Mouse (Mus musculus) skeletal muscle tissue, adult 2 months (tissue): ENCODE measurements at regions not wholly inside any gene's neighbourhood (a gene's known extent, or its start where the extent isn't known, plus 50 kb on each side); places are given as distances from the start of the nearest gene placed in this dataset.
A peak's percentile ranks its signal among the peaks of the same experiment; 100 is the strongest.

ENCODE experiments used
- DNase-seq: peaks from one replicate; pipeline ENCODE4 v3.0.0-alpha.2; 2012; ENCODE audit warnings: low read depth, low spot score

DNA sequence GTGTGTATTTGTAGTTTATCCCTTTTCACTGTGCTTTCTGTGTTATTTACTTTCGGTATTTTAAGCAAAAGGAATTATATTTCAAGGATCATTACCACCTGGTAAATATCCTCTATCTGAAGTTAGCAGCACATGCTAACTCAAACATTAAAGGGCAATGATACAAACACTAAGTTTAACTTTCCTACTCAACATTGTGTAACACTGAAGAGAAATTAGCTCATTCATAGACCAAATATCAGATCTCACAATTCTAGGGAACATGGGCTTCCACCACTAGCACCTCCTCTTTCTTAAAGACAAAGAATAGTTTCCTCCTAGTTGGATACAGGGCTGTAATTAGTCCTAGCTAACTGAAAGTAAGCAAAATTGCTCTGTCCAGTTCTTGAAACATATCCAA is 377.4 kb downstream of the Kcnj2 start:
- DNase-seq, result no peak

DNA sequence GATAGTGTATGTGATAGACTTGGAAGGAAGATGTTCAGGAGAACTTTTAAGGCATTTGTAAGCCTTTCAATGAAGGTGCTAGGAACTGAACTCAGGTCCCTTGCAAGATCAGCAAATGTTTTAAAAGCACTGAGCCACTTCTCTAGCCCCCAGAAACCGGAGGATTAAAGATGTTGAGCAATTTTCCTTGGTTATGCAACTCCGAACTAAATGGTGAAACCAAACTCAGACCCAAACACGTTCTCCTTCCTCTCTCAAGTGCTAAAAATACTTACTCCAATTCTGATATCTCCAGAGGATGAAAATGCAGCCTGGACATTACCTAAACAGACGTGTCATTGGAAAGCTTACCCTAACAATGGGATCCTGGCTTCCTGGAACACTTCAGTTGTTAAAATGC is 378.8 kb downstream of the Kcnj2 start:
- DNase-seq, result no peak

DNA sequence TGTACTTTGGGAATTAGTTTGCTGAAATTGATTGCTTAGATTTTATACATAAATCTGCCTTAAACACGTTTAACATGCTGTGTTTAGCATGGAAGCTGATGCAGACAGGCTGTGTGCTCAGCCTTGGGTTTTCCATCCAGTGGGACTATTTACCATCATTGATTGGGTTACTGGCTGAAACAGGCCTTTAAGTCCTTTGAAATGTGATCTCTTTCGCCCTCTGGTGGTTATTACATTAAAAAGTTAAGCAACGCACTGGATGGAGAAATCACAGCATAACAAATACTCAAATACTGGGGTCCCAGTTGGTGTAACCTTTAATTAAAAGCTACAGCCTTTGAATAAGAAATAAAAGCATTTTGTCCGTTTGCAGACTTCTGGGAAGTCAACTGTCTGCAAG is 379.8 kb downstream of the Kcnj2 start:
- peak; percentile 54 for DNase-seq

DNA sequence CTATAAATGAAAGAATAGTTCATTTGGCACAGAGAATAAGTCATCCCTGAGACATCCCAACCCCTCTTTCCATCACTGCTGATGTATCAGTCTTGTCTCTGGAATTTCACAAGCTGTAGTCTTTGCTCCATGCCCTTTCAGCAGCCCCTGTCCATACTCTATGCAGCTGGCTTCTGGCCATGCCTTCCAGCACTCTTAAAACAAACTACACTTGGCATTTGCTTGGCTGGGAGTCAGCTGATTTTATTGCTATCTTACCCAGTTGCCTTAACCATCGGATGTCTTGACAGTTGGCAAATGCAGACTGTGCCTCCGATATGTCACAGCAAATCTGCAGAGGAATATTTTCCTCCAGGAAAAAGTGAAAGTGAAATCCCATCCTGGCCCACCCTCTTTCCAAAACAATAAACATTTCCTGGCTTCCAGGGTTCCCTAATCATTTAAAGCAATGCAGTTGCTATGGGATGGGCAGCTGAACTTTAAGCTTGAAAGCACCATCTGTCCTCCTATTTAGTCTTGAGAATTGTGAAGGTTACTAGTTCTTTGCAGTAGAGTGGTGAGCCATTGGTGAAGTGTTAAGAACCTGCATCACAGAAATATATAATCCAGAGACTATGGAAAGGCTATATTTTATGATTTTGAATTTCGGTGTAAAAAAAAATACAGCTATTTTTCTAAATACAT is 385.0 kb downstream of the Kcnj2 start:
- DNase-seq, result no peak

DNA sequence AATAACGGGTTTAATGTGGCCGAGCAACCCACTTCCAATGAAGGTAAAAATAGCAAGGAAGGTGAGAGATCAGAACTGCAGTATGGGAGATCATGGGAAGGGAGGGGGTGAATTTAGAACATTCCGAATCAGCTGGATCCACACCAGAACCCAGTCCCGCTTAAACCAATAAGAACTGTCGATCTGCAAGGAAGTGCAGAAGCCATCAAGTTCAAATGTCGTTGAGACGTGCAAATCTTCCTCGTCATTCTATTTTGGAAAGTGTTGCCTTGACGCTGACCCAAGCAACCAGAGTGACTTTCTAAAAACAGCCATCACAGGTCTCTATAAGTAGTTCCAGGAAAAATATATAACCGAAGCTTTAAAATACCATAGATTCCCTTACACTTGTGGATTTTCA is 394.1 kb downstream of the Kcnj2 start:
- DNase-seq, result peak; percentile 75

DNA sequence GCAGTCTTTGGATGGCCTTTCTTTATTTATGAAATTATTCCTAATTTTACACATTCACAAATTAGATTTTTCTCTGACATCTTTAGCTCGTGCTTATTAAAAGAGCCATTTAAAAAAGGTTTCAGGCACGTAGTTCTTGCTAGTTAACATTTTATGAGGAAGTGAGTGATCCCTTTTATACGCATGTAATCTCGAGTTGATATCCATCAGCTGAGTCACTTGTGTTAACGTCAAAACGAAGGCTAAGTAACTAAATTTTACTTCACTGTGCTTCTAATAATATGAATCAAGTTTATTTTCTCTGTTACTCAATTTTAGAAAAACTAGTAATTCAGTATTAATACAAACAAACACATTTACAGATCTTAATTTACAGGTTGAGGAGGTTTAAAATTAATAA is 419.0 kb downstream of the Kcnj2 start:
- DNase-seq, result no peak

DNA sequence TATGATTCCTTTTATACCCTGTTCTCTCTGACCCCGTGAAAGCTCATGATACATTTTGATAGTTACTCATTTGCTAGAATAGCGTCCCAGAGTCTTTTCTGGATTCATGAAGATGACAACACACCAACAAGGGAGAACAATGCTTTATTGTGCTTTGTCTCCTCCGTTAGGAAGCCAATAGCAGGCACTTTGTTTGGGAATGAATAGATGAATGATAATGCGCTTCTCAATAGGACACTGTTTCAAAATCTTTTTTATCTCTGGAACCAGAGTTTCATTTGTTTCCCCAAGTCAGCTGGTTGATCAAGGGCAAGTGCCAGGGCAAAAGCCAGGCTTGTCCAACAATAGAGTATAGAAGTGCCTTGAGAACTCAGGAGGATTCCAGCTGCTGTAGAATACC is 446.5 kb downstream of the Kcnj2 start:
- no peak for DNase-seq

DNA sequence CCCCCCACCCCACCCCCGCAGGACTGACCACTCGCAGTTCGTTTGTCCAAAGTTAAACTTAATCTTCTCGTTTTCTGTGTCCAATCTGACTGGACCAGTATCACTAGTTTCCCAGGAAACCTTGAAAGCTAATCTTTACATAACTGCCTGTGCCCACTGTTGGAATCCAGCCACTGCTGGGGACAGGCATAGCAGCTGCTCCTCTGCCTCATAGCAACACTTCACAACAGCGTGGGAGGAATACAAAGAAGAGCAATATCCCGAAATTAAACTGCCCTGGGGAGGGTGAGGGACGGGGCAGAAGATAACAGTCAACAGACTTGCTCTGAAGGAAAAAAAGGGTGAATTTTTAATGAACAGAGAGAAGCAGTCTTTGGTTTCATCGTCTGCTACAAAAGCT is 456.8 kb downstream of the Kcnj2 start:
- DNase-seq, result no peak

DNA sequence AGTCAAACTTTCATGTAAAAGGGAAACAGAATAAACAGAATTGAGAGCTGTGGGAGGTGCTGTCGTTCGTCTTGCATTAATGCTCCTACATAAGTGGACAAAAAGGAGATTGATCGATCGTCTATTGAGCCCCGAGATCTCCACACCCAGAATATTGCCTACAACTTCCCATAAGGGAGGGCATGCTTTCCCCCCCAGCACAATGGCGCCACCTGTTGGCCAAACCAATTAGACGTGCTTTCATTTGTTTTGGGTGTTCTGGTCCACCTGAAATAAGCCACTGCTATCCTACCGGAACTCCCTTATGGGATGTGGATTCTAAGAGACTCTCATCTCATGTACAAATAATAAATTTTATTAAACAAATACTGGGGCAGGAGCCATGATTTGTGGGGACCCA is 457.5 kb downstream of the Kcnj2 start:
- DNase-seq, result peak; percentile 47

DNA sequence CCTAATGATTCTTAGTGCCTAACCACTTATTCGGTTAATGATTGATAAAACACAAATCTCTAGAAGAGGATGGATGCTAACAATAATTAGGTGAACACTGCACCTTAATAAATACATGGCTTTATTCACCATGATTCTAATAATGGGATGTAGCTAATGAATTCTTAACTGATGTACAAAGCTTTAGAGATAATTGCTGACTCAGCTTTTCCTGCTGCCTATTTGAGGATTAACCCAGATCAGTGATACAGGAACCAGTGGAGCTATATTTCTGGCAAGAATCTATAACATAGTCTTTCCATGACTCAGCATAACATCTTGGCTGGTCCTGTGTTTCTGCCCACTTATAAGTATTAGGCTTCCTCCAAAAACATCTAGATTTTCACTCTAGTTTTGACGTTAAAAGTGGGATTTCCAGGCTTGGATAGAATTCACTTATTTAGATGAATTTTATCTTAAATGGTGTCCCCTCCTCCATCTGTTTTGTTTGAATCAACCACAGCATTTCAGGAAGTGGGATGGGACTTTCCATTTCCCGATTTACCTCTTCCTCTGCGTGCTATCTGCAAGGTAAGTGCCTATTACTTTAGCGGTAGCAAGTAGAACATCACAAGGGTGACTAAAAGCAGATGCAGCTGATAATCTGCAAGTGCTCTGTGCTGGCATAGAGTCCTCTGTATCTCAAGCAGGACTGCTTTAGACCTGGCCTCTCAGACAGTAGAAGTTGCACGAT is 460.2 kb downstream of the Kcnj2 start:
- no peak for DNase-seq

DNA sequence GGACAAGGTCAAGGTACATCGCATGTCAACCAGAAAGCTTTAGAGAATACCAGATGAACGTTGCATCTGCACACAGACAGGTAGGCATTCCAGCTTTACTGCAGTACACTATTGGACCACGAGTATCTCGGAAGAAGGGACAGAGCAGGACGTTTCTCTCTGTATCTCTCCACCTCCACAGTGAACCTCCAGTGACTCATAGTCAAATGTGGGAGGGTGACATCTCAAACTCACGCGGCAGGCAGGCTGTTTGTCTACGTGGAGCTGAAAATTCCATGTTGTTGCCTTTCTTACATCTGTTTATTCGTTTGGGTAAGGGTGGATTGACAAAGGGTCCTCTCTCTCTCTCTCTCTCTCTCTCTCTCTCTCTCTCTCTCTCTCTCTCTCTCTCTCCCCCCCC is 463.6 kb downstream of the Kcnj2 start:
- no peak for DNase-seq

DNA sequence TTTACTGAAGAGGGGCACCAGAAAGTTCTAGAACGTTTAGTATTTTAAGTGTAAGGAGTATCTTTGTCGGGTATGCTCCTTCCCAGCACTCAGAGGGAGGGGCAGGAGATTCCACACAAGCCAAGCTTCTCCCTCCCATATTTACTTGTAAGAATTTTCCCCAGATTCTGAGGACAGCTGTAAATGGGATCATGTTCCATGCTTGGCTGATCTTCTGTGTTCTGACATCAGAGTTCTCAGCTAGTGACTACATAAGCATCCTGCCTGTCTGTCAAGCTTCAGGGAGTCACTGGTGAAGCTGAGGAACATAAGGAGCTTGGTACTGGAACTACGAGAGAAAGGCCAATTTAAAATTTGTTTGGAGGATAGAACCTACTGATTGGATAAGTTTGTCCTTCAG is 464.9 kb downstream of the Kcnj2 start:
- no peak for DNase-seq

DNA sequence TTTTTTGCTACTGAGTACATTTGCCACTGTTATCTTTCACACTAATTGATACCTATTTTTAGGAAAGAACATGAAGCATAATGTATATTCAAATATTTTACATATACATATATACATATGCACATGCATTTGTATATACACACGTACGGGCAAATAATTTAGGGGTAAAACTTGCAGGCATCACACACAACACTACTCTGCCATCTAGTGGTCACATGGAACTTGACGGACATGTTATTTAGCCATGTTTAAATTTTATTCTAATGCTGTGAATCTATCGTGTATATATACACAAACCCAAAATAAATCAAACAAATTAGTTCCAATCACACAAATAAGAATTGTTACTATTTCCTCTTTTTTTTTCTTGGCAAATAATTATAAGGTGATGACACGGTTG is 466.5 kb downstream of the Kcnj2 start:
- no peak for DNase-seq

DNA sequence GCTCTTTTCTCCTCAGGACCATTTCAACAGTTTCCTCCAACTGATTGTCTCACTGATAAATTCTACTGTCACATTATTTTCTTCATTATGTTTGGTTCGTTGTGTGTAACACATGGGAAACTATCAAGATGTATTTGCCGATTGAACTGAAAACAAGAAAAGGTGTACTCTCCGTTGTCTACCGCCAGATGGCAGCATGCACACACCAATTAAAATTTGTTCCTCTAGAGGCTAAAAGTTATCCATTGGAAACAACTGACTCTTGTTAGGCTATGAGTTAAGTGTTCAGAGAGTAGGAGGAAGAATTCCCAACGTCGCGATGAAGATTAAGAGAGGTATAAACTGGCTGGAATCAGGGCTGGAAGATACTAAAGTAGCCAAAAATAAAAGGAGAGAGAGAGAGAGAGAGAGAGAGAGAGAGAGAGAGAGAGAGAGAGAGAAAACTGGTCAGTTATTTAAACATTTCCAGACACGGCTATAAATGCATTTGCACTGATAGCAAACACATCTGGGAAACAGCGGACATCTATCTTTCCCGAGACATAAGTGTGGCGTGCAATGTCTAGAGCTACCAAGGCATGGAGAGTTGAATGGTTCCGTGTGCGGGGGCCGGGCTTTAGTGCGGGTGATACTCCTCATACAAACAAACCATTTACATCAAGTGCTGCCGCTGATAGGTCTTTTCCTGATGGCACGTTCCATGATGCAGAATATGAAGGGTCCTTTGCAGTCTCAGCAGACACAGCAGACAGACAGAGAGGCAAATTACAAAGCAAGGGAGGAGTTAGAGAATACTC is 470.3 kb downstream of the Kcnj2 start:
- peak; percentile 40 for DNase-seq

DNA sequence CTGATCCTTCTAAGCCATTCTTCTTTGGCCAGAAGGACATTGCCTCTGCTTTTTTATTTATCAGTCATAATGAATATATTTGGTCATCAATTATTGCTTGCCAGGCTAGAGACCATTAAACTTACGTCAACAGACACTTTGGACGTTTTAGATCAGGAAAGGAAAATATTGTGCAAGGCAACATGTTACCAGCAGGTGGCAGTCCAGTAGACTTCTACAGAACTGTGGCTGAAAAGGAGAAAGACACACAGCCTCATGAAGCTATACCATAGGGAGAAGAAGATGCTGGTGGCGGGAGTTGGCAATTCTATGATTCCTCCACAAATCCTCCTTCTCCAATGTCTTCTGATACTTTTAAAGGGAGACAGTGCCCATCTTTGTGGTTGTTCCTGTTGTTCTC is 471.7 kb downstream of the Kcnj2 start:
- peak; percentile 10 for DNase-seq

DNA sequence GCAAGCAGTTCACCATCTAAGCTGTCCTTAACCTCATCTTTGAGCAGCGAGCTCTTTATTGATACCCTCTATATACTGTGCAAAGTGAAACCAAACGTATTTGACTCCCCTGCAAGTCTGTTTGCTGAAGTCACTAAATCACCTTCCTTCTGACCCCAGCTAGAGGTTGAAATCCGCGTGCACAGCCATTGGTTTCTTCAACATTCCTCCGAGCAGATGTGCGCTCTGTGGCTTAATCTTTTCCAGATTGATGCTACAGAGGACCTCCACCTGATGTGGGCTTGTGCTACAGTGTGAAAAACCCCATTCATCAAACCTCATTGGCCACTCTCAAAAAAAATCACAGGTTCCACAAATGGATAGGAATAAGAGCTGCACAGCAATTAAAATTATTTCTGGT is 474.0 kb downstream of the Kcnj2 start:
- no peak for DNase-seq

DNA sequence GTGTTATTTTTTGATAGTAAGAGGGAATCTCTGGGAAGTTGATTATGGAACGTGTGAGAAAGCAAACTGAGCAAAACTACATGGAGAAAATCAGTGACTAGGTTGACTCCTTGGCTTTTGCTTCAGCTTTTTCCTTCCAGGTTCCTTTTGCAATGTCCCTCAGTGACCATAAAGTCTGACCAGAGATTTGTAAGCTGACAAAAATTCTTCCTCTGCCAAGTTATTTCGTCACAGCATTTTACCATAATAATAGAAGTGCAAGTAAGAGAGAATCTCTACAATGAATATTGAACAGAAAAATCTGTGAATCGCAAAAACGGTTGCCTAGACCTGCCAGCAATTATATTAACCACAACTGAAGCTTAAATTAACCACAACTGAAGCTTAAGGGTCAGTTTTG is 479.3 kb downstream of the Kcnj2 start:
- DNase-seq, result no peak

DNA sequence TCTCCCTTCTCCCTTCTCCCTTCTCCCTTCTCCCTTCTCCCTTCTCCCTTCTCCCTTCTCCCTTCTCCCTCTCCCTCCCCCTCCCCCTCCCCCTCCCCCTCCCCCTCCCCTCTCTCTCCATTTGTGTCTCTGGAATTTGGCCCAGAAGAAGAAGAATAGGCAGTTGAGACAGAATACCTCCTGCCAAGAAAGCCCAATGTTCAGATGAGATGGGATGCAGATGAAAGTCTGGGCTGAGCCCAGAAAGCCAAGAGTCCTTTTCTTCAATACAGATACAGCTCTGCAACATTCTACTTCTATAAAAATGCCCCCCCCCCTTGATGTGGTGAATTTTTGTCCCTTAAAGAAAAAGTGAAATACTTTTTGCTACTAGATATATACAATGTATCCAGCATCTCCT is 489.2 kb downstream of the Kcnj2 start:
- DNase-seq, result no peak

DNA sequence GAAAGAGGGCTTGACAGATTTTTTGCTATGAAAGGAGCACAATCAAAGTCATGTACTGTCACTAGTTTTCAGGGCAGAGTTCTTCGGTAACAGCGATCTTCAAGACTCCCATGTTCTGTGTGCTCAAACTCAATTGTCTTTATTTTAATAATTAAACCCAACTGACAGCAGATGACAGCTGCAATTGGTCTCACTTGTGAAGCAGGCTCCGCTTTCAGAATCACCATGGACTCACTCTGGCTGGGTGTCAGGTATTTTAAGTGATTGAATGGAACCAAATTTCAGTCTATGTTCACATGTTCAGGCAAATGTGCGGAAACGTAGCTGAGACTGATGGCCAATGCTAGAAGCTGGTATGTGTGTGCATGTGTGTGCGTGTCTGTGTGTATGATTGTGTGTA is 489.7 kb downstream of the Kcnj2 start:
- no peak for DNase-seq

DNA sequence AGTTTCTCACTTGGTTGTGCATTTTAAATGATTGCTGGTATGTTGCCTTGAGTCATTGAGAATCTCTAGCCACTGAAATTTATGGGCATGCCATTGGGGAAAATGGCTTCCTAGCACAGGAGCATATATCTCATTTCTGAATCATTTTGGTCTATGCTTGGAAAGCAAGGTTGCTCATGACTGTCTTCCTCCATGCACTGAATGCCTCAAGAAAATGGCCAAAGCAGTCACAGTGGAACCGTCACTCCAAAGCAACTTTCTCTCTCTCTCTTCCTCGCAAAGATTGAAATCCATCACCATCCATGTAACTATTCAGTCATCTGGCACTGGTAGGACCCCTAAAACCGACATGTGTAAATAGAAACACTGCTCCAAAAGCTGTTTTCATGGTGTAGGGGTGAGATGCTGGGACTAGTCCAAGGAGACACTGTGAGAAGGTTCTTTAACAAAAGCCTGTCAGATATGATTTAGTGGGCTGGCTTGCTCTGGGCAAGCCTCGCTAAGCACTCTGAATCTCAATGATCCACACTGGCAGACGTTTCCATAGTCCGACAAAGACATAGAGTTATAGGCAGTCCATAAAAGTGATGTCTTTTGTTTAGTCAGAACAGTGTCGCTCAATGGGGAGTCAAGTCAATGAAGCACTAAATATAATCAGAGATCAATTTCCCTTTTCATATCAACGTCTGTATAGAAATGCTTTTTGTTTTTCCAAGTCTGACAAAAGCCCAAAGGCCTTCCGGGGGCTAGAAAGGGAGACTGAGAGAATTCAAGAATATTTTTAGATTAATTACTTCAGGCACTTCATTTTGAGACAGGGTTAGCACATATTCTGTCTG is 492.6 kb downstream of the Kcnj2 start:
- no peak for DNase-seq

DNA sequence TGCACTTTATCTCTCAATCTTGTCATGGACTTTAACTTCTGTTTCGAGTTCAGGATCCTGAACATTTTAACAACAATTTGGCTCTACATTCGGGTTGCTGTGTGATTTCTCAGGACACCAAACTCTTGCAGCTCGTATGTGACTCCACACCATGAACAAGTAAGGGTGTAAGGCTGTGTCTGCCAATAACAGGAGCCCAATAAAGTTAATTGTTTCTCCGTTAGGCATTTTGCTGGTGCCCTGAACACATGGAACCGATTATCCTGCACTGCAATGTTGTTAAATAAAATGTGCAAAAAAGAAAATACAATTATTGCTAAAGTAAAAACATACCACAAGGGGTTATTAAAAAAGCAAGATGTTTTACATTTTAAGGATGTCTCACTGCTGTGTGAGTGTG is 497.2 kb downstream of the Kcnj2 start:
- no peak for DNase-seq

DNA sequence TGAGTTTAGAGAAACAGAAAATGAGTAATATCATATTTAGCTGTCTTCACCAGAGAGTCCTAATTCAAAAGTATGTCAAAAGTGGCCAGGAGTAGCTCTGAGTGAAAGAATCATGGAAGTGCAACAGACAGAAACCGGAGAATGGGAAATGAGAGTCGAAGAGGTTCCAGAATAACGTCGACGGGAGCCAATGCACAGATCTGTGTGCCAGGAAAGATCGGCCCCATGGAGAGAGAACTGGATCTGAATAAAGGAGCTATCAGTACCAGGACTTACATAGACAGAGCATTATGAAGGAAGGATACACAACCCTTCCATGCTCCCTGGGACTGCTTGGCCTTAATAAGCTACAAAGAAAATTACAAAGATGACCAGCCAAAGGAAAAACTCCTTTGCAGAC is 502.1 kb downstream of the Kcnj2 start:
- DNase-seq, result no peak
